Mouse (Mus musculus): ENCODE measurements around the gene Rtraf.

The Rtraf gene

DNA sequence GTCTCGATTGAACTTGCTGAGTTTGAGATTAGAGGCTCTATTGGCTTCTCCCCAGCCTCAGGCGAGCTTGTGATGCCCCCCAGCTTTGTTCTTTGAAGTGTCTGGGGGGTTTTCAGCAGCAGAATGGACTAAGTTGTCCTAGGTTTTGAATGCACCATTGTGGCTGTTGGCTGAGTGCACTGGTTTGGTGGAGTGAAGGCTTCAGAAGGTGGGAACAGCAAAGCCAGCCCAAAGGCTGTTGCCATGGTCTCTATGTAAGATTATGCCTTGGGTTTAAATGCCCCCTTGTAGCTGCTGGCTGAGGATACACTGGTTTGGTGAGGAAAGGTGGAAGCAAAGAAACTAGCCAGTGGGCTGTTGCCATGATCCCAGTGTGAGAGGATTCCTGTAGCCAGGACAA, 23.1 kb downstream of the Rtraf start:
- DNase-seq (ENCODE audit: low spot score in 2 of 2): no peak

GRCm38 (mm10) chr14:19796541-19797304, 26.9 kb downstream of the Rtraf start:
- no peak for DNase-seq (ENCODE audit: low spot score in 2 of 2)

DNA sequence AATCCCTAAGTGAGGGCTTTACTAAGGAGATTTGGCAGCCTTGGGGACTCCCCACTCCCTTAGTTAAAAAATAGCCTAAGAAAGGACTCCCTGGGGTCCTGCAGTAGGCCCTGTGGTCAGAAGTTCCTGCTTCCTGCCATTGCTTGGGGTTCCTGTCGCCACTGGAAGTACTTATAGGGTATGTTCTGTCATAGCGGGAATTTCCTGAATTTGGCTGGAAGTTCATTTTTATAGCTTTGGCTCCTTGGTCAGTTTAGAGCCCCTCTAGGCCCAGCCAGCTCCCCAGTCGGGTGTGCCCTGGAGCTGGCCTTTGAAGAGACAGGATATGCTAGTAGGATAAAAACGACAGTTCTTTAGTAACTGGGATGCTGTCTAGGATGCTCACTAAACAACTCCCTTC, 28.7 kb downstream of the Rtraf start:
- DNase-seq (ENCODE audit: low spot score in 2 of 2): no peak

- no peak for DNase-seq (ENCODE audit: low spot score in 2 of 2)
Measured at GRCm38 (mm10) chr14:19788443-19788842, 35.2 kb downstream of the Rtraf start.

- DNase-seq (ENCODE audit: low spot score in 2 of 2): no peak
Measured at GRCm38 (mm10) chr14:19785797-19786588, 37.6 kb downstream of the Rtraf start.

GRCm38 (mm10) chr14:19777945-19778344, 45.7 kb downstream of the Rtraf start:
- DNase-seq (ENCODE audit: low spot score in 2 of 2): no peak

- no peak for DNase-seq (ENCODE audit: low spot score in 2 of 2)
Measured at GRCm38 (mm10) chr14:19777365-19777764, 46.3 kb downstream of the Rtraf start.

GRCm38 (mm10) chr14:19776890-19777289, 46.7 kb downstream of the Rtraf start:
- peak in 1 of 2 experiments; percentile 69 for DNase-seq (ENCODE audit: low spot score in 2 of 2)

- DNase-seq (ENCODE audit: low spot score in 2 of 2): no peak
Measured at GRCm38 (mm10) chr14:19776179-19776578, 47.4 kb downstream of the Rtraf start.

GRCm38 (mm10) chr14:19775491-19775890, 48.1 kb downstream of the Rtraf start:
- DNase-seq (ENCODE audit: low spot score in 2 of 2): no peak

GRCm38 (mm10) chr14:19774036-19774628, 49.5 kb downstream of the Rtraf start:
- DNase-seq (ENCODE audit: low spot score in 2 of 2): no peak

- DNase-seq (ENCODE audit: low spot score in 2 of 2): no peak
Measured at GRCm38 (mm10) chr14:19771173-19771572, 52.5 kb downstream of the Rtraf start.

DNA sequence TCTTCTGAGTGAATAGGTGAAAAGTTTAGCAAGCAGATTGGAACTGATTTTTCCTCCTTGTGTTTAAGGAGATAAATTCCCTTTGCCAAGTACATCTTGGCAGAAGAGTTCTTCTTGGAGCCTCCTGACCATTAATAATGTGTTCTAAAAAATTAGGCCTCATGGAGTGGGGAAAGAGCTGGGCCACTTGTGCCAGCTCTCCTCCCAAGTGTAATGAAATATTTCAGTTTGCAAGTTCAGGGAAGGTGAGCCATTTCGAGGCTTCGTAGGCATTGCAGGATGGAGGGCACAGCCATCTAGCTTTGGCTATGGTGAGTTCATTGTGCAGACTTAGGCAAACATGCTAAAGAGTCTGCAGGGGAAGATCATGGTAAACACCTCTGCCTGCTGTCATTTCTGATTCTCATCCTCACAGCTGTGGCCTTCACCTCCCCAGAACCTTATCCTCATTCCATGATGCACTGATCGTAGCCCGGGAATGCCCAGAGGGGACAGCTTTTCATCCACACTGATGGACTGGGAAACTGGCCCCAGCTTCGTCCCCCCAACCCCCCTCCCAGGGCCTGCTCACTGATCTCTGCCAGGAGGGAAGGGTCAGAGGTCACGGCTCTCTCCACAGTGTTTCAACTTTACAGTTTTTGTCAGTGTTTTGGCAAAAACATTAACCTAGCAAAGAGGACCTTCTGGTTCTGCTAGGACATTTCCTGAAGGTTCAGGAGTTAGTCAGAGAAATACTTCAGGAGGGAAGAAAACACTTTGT, 54.0 kb downstream of the Rtraf start:
- DNase-seq (ENCODE audit: low spot score in 2 of 2): no peak

DNA sequence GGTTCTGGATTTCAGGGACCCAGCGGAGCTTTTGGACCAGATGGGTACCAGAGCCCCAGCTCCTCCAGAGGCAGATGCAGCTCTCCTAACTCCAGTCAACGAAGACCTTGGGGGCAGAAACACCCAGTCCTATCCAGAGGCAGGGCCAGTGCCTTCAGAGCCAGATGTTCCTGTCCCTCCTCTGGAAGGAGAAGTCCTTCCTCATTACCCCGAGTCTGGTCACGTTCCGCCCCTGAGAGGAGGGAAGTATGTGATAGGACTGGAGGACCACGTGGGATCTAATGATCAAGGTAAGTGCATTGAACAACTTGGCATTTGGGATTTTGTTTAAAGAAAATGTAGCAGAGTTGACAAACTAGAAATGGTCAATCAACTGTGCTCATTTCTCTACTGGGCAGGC, 55.0 kb downstream of the Rtraf start:
- no peak for DNase-seq (ENCODE audit: low spot score in 2 of 2)

DNA sequence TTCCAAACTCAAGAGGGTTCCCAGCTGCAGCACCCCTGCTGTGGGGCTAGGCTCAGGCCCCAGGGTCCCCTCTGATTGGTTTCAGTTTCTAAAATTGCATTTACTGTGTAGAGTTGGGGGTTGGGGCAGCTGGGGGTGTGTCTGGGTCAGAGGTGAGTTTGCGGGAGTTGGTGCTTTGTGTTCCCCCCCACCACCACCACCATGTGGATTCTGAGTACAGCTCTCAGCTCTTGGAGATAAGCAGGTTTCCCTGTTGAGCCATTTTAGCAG, 57.3 kb downstream of the Rtraf start:
- no peak for DNase-seq (ENCODE audit: low spot score in 2 of 2)

GRCm38 (mm10) chr14:19765539-19766379, 57.9 kb downstream of the Rtraf start:
- DNase-seq (ENCODE audit: low spot score in 2 of 2): no peak

- no peak for DNase-seq (ENCODE audit: low spot score in 2 of 2)
Measured at GRCm38 (mm10) chr14:19764331-19764730, 59.3 kb downstream of the Rtraf start.

DNA sequence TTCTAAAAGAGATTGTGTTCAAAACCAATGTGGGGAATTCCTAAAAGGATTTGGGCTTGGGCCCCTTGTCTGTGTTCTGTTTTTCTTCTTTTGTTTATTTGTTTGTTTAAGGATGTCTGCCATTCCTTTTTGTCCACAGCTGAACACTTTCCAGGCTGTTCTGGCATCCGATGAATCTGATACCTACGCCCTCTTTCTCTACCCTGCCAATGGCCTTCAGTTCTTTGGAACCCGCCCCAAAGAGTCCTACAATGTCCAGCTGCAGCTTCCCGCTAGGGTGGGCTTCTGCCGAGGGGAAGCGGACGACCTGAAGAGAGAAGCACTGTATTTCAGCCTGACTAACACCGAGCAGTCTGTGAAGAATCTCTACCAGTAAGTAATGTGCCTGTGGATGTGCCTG, 60.1 kb downstream of the Rtraf start:
- DNase-seq (ENCODE audit: low spot score in 2 of 2): no peak

GRCm38 (mm10) chr14:19762014-19762413, 61.6 kb downstream of the Rtraf start:
- no peak for DNase-seq (ENCODE audit: low spot score in 2 of 2)

Measured in spleen, postnatal 4 days (tissue).